Mouse (Mus musculus) testis, adult 2 months (tissue): Measurements from ENCODE around the gene Pkhd1.

ENCODE experiments used
- CTCF ChIP-seq: fragments of 200-500 bp; IDR thresholded peaks from 2 replicates; pipeline ENCODE4 v1.5.1; 2012; ENCODE audit warnings: low read depth, mild to moderate bottlenecking, inconsistent platforms, low read length, moderate library complexity; ENCODE audit not compliant: control insufficient read depth, insufficient read depth, insufficient replicate concordance
- POLR2A ChIP-seq: fragments of 200-500 bp; IDR thresholded peaks from 2 replicates; pipeline ENCODE4 v1.6.1; 2012; ENCODE audit warnings: low read depth, mild to moderate bottlenecking, inconsistent platforms, low read length, moderate library complexity; ENCODE audit not compliant: control insufficient read depth

DNA sequence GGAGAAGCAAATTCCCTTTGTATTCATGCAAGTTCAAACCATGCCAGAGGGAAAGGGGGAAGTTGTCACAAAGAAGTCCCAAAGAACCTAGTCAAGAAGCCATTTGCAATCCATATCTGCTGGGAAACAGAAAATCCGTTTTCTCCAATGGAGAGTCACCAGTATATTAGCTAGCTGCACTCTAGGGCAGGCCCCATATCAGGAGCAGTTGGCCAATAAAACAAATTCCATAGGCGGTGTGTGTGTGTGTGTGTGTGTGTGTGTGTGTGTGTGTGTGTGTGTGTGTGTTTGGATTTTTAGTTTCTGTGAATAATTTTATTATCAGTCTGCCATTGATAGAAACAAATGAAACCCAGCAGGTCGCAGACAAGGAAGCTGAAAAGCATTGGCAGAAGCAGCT lies 139.2 kb downstream of the Pkhd1 start:
- TF ChIP-seq POLR2A (no peak), CTCF (no peak)
